Mouse (Mus musculus) bone marrow, adult 2 months (tissue): ENCODE results near the gene Gria3.

Experiments
- CTCF ChIP-seq: fragments of 200-500 bp; IDR thresholded peaks from 2 replicates; pipeline ENCODE4 v1.5.1; 2011; ENCODE audit warnings: low read length, control low read depth; ENCODE audit not compliant: control insufficient read depth, insufficient read depth
- POLR2A ChIP-seq: fragments of 200-500 bp; IDR thresholded peaks from 2 replicates; pipeline ENCODE4 v1.6.1; 2011; ENCODE audit warnings: low read depth, mild to moderate bottlenecking, control low read depth, low read length, borderline replicate concordance; ENCODE audit not compliant: control insufficient read depth

DNA sequence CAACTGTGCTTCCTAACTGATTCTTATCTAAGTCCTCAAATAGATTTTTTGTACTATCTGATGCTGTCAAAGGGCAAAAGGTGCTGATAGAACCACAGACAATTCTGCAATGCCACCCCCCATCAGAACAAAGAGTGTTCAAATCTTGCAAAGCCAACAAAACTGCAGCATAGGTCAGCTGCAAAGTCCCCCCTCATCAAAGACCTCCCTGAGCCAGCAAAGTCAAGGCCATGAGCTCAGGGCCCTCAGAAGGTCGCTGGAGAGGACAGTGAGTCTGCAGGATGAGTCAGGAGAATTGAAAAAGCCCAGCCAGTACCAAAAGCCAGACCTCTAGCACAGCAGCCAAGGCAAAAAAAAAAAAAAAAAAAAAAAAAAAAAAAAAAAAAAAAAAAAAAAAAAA lies 34.9 kb downstream of the Gria3 start:
- TF ChIP-seq CTCF: no peak
- TF ChIP-seq POLR2A: no peak
